Mouse (Mus musculus) midbrain, embryonic 11.5 days (tissue): ENCODE measurements around the gene Gm10024. TPM values are rescaled to one million over a fixed set of nuclear protein-coding genes. Genes with fewer than 3 reads are reported as not detected.
"Not testable (repeated sequence)": the region's sequence is repeated elsewhere in the genome, so short reads cannot be mapped to it uniquely, and the experiment has no call there.

ENCODE experiments used
- ATAC-seq: fragments of 200-750 bp; cut with Nextera tagmentation; 2 replicates; pipeline ENCODE4 v1.8.0; 2017; ENCODE audit warnings: moderate TSS enrichment, moderate library complexity; ENCODE audit not compliant: low FRiP score
- DNase-seq: peaks from one replicate; pipeline ENCODE4 v3.0.0; 2015; ENCODE audit warnings: low spot score; ENCODE audit errors: missing footprints
- H3K27ac ChIP-seq: fragments of 300-500 bp; sonication (generic); 2 replicates; pipeline ENCODE4 v1.5.1; 2014; ENCODE audit warnings: low read depth, low read length
- H3K27me3 ChIP-seq: fragments of 300-500 bp; sonication (generic); 2 replicates; pipeline ENCODE4 v1.6.1; 2014; ENCODE audit warnings: mild to moderate bottlenecking, low read length, moderate library complexity, mixed read lengths; ENCODE audit not compliant: control insufficient read depth, insufficient read depth
- H3K36me3 ChIP-seq: fragments of 300-500 bp; sonication (generic); 2 replicates; pipeline ENCODE4 v1.6.1; 2014; ENCODE audit warnings: mild to moderate bottlenecking, low read length, moderate library complexity, mixed read lengths; ENCODE audit not compliant: control insufficient read depth, insufficient read depth
- H3K4me1 ChIP-seq: fragments of 300-500 bp; sonication (generic); 2 replicates; pipeline ENCODE4 v1.6.1; 2014; ENCODE audit warnings: low read length; ENCODE audit not compliant: control insufficient read depth, insufficient read depth
- H3K4me2 ChIP-seq: fragments of 300-500 bp; sonication (generic); 2 replicates; pipeline ENCODE4 v1.6.1; 2014; ENCODE audit warnings: mild to moderate bottlenecking, moderate library complexity
- H3K4me3 ChIP-seq: fragments of 300-500 bp; sonication (generic); 2 replicates; pipeline ENCODE4 v1.5.1; 2014; ENCODE audit warnings: low read depth, low read length
- H3K9ac ChIP-seq: fragments of 300-500 bp; sonication (generic); 2 replicates; pipeline ENCODE4 v1.6.1; 2014; ENCODE audit warnings: low read length
- H3K9me3 ChIP-seq: fragments of 300-500 bp; sonication (generic); 2 replicates; pipeline ENCODE4 v1.6.1; 2016; ENCODE audit warnings: low read length; ENCODE audit not compliant: control insufficient read depth
- WGBS: fragments of 180-500 bp; shearing (Covaris S2); extraction: QIAGEN DNeasy Blood & Tissue Kit; methylation state at CpG from one replicate; pipeline ENCODE4 v1.1.7; 2014; 5-methylcytosine and 5-hydroxymethylcytosine counted together
- polyA plus RNA-seq: library from polyadenylated mRNA; unstranded; fragments of >200 nt; fragmentation: Nextera tagmentation; extraction: Ambion mirVana; gene quantifications from 2 replicates; pipeline ENCODE4 v1.2.1, GENCODE M21; 2014

Gene Gm10024
- polyA plus RNA-seq, 1 experiment from 2014 or later: not detected

GRCm38 (mm10) chr10:77751254-77751653 lies 40.0 kb downstream of the Gm10024 start, which contains the start of gene Gm9736:
Gene Gm9736 (minus strand): TSS chr10:77751354.
- not testable (repeated sequence) for H3K4me2 ChIP-seq, ATAC-seq, H3K9ac ChIP-seq, H3K4me1 ChIP-seq, H3K27me3 ChIP-seq, H3K36me3 ChIP-seq, H3K4me3 ChIP-seq, H3K27ac ChIP-seq, DNase-seq, H3K9me3 ChIP-seq
- WGBS: 70% methylated on average over 1 of the region's 1 CpGs

- H3K4me3 ChIP-seq, H3K4me1 ChIP-seq, H3K27me3 ChIP-seq, H3K36me3 ChIP-seq, H3K9me3 ChIP-seq, H3K27ac ChIP-seq, H3K9ac ChIP-seq, H3K4me2 ChIP-seq, DNase-seq, ATAC-seq: not testable (repeated sequence)
- WGBS: 57% methylated on average over 3 of the region's 3 CpGs
These were observed 41.1 kb downstream of the Gm10024 start for GRCm38 (mm10) chr10:77752312-77752711.

DNA sequence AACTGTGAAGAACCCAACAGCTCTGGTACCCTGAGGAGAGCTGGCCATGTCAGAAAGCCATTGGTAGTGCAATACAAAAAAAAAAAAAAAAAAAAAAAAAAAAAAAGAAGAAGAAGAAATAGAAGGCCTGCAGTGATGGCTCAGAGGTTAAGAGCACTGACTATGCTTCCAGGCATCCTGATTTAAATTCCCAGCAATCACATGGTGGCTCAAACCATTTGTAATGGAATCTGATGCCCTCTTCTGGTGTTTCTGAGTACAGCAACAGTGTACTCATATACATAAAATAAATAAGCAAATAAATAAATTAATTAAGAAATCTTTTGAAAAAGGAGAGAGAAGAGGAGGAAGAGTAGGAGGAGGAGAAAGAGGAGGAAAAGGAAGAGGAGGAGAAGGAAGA lies 42.2 kb downstream of the Gm10024 start:
- no peaks in the 10 kb centered on the region for H3K9me3 ChIP-seq
- H3K4me3 ChIP-seq: no peak overlapping the region
- no peak for DNase-seq
- H3K4me2 ChIP-seq: no peak overlapping the region
- no peaks in the 10 kb centered on the region for H3K27me3 ChIP-seq
- H3K9ac ChIP-seq: no peak overlapping the region
- H3K4me1 ChIP-seq: no peaks in the 10 kb centered on the region
- ATAC-seq: no peak
- no peaks in the 10 kb centered on the region for H3K36me3 ChIP-seq
- no peak overlapping the region for H3K27ac ChIP-seq

GRCm38 (mm10) chr10:77759582-77759981 lies 48.3 kb downstream of the Gm10024 start, which contains the start of gene Gm3233:
Gene Gm3233 (minus strand): TSS chr10:77759682.
- ATAC-seq, H3K4me1 ChIP-seq, H3K9ac ChIP-seq, H3K4me2 ChIP-seq, DNase-seq, H3K9me3 ChIP-seq, H3K27ac ChIP-seq, H3K4me3 ChIP-seq, H3K27me3 ChIP-seq, H3K36me3 ChIP-seq: not testable (repeated sequence)
- WGBS: no CpG with 5 or more reads among the region's 1 CpGs

Other genes with a start within 250 kb of the Gm10024 start
- 38.7 and 42.2 TPM in 2 replicates for gene Fam207a, start 195.7 kb upstream of the Gm10024 start, polyA plus RNA-seq
- 0.57 and 0.59 TPM in 2 replicates for gene Itgb2, start 181.2 kb upstream of the Gm10024 start, polyA plus RNA-seq
- 68.5 and 73.2 TPM in 2 replicates for gene Pttg1ip, start 129.7 kb upstream of the Gm10024 start, polyA plus RNA-seq
- gene Sumo3, start 105.4 kb upstream of the Gm10024 start, polyA plus RNA-seq: 338 and 353 TPM in 2 replicates
- gene Gm49325, start 105.3 kb upstream of the Gm10024 start, polyA plus RNA-seq: 2.4 TPM in 1 of 2 replicates, not detected in the other
- gene Ube2g2, start 89.2 kb upstream of the Gm10024 start, polyA plus RNA-seq: 42.8 and 47.6 TPM in 2 replicates
- 0.72 and 1.2 TPM in 2 replicates for gene Tspear, start 24.9 kb upstream of the Gm10024 start, polyA plus RNA-seq
- not detected in 2 replicates for gene Gm19402, start 20.7 kb upstream of the Gm10024 start, polyA plus RNA-seq
- gene Gm9508, start 14.2 kb upstream of the Gm10024 start, polyA plus RNA-seq: not detected in 2 replicates
- gene Gm10272, start 4.8 kb upstream of the Gm10024 start, polyA plus RNA-seq: not detected in 2 replicates
- gene Gm10142, start 4.3 kb downstream of the Gm10024 start, polyA plus RNA-seq: not detected in 2 replicates
- not detected in 2 replicates for gene Krtap12-1, start 9.1 kb downstream of the Gm10024 start, polyA plus RNA-seq
- gene Gm10100, start 15.0 kb downstream of the Gm10024 start, polyA plus RNA-seq: not detected in 2 replicates
- not detected in 2 replicates for gene Gm18596, start 31.2 kb downstream of the Gm10024 start, polyA plus RNA-seq
- not detected in 2 replicates for gene Gm9736, start 39.9 kb downstream of the Gm10024 start, polyA plus RNA-seq
- gene Gm3233, start 48.2 kb downstream of the Gm10024 start, polyA plus RNA-seq: not detected in 2 replicates
- gene Gm3238, start 59.9 kb downstream of the Gm10024 start, polyA plus RNA-seq: not detected in 2 replicates
- not detected in 2 replicates for gene Gm7138, start 65.5 kb downstream of the Gm10024 start, polyA plus RNA-seq
- not detected in 2 replicates for gene Gm3250, start 71.1 kb downstream of the Gm10024 start, polyA plus RNA-seq
- gene Gm7137, start 76.7 kb downstream of the Gm10024 start, polyA plus RNA-seq: not detected in 2 replicates
- gene Gm9639, start 83.6 kb downstream of the Gm10024 start, polyA plus RNA-seq: not detected in 2 replicates
- gene Gm19668, start 87.7 kb downstream of the Gm10024 start, polyA plus RNA-seq: not detected in 2 replicates
- not detected in 2 replicates for gene Gm9507, start 100.4 kb downstream of the Gm10024 start, polyA plus RNA-seq
- not detected in 2 replicates for gene Gm2696, start 103.2 kb downstream of the Gm10024 start, polyA plus RNA-seq
- gene Krtap10-4, start 115.6 kb downstream of the Gm10024 start, polyA plus RNA-seq: not detected in 2 replicates
- gene Krtap10-10, start 124.5 kb downstream of the Gm10024 start, polyA plus RNA-seq: not detected in 2 replicates
- gene Gm36176, start 135.3 kb downstream of the Gm10024 start, polyA plus RNA-seq: not detected in 2 replicates
- not detected in 2 replicates for gene Gm10318, start 141.4 kb downstream of the Gm10024 start, polyA plus RNA-seq
- not detected in 2 replicates for gene Gm3285, start 150.5 kb downstream of the Gm10024 start, polyA plus RNA-seq
- gene Lrrc3, start 191.1 kb downstream of the Gm10024 start, polyA plus RNA-seq: 2.7 and 2.8 TPM in 2 replicates